Mouse (Mus musculus) left cerebral cortex, adult 8-10 months (tissue): ENCODE measurements at regions not wholly inside any gene's neighbourhood (a gene's known extent, or its start where the extent isn't known, plus 50 kb on each side); places are given as distances from the start of the nearest gene placed in this dataset.
"Not testable (repeated sequence)": the region's sequence is repeated elsewhere in the genome, so short reads cannot be mapped to it uniquely, and the experiment has no call there.

Experiments used
- DNase-seq, 2 experiments: peaks; one replicate each; pipeline ENCODE4 v3.0.0; 2022; ENCODE audit warnings: low spot score in 2 of 2

GRCm38 (mm10) chr3:68794380-68795014, 74.9 kb upstream of the 1110032F04Rik start:
- no peak for DNase-seq

GRCm38 (mm10) chr3:68795641-68796040, 73.7 kb upstream of the 1110032F04Rik start:
- DNase-seq, result no peak

DNA sequence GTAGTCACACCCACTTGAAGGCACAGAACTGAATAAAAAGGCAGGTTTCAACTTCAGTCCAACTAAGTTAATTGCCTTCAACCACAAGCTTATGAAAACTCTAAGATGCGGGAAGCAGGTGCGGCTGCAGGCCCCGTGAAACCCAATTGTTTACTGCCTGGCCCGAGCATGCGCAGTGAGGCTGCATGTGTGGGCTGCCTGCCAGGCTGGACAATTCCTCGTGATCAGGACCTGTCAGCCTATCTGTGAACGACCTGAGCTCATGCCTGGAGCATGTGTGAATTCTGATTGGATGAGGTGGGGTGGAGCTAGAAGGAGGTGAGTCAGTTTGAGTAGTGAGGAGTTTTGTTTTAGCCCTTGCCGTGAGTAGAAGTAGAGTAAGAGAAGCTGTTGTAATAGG, 71.0 kb upstream of the 1110032F04Rik start:
- DNase-seq, result not testable (repeated sequence)

GRCm38 (mm10) chr3:68808866-68809265, 60.5 kb upstream of the 1110032F04Rik start:
- no peak for DNase-seq

DNA sequence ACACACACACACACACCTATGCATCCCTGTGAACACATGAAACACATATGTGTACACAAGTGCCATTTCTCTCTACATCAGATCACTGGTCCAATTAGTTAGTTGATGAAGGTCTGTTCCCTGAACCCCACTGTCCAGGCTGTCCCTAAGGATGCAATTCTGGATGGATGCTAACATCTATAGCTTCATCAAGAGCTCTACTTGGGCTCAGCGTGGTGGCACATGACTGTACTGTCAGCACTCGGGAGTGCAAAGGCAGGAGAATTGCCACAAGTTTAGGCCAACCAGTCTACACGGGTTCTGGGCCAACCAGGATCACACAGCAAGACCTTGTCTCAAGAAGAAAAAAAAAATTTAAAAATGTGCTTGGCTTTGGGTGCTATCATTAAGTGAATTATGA, 55.9 kb upstream of the 1110032F04Rik start:
- no peak for DNase-seq

- DNase-seq, result no peak
Observed at GRCm38 (mm10) chr3:68814011-68814690, 55.2 kb upstream of the 1110032F04Rik start.

DNA sequence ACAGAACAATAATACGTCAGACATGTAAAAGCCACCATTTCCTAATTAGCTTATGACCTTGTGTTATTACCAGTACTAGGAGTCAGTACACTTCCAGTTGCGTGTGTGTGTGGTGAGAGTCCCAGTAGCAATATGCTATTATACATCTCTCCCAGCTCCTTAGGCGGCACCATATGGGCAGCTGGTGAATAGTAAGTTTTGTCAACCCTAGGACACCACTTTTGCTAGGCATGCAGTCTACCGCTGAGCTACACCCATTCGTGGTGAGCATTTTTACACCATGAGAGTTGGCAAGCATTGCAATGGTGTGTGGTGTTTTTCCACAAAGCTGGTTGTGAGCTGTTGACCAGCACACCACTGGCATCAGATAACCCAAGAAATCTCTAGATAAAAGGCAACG, 53.8 kb upstream of the 1110032F04Rik start:
- no peak for DNase-seq

DNA sequence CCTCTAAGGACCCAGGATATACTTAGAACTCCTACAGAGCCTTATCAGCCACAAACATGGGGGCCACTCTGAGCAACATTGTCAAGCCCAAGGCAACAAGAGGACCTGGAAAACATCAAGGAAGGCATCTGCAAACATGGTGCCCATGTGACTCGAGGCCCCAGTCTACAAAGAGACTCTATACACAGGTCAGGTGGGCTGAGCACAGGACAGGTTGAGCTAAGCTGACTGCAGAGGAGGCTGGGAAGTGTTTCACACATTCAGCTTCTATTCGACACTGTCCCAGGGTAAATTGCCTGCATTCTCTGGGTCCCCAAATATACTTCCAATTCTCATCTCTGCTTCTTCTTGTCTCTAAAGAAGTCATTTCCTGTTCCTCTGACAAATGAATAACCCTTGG, 52.1 kb upstream of the 1110032F04Rik start:
- no peak for DNase-seq
